ENCODE assay signal across 8 mouse cellular contexts in genomic region chr9:20898511-20899073, GRCm38 (mm10). TPM values are rescaled to one million over a fixed set of nuclear protein-coding genes. Genes with fewer than 3 reads are reported as not detected.
DNase-seq lines count a peak whose midpoint lies in the region; ATAC-seq lines count a peak whose summit lies in the region.

TSS of gene Eif3g (minus strand) at chr9:20898623.

- no peak within 1 kb of the TSS for H3K27ac ChIP-seq in intestine, embryonic 14.5 days (ENCODE audit: low read depth)
- peak within 1 kb of the TSS; percentile 92 for H3K27ac ChIP-seq in limb, embryonic 10.5 days
- H3K27ac ChIP-seq in midbrain, embryonic 12.5 days (replicated peaks), result peak within 1 kb of the TSS; percentile 11; the same call in 1 of the 2 replicates

- peak; percentile 83 for ATAC-seq in intestine, embryonic 14.5 days (replicated peaks; ENCODE audit: low FRiP score, low TSS enrichment, low read depth)
- ATAC-seq in midbrain, embryonic 12.5 days (ENCODE audit: low FRiP score, low read depth), result peak; percentile 86

- peaks cover 8% of the 10 kb centered on the region for H3K4me1 ChIP-seq in intestine, embryonic 14.5 days (replicated peaks; ENCODE audit: control insufficient read depth, insufficient read depth, low read length)
- peaks cover 25% of the 10 kb centered on the region for H3K4me1 ChIP-seq in limb, embryonic 10.5 days
- peaks cover 14% of the 10 kb centered on the region for H3K4me1 ChIP-seq in midbrain, embryonic 12.5 days

- H3K27me3 ChIP-seq in intestine, embryonic 14.5 days (replicated peaks; ENCODE audit: control insufficient read depth, insufficient read depth, low read length), result no peaks in the 10 kb centered on the region
- H3K27me3 ChIP-seq in limb, embryonic 10.5 days (ENCODE audit: low read depth, poor library complexity, severe bottlenecking), result no peaks in the 10 kb centered on the region
- H3K27me3 ChIP-seq in midbrain, embryonic 12.5 days, result no peaks in the 10 kb centered on the region

- peak within 1 kb of the TSS; percentile 85 for H3K9ac ChIP-seq in intestine, embryonic 14.5 days (ENCODE audit: low read length)
- H3K9ac ChIP-seq in midbrain, embryonic 12.5 days (replicated peaks), result peak within 1 kb of the TSS; percentile 89

- H3K4me3 ChIP-seq in intestine, embryonic 14.5 days (ENCODE audit: low read depth, low read length), result peak within 1 kb of the TSS; percentile 97
- peak within 1 kb of the TSS; percentile 97 for H3K4me3 ChIP-seq in limb, embryonic 10.5 days
- H3K4me3 ChIP-seq in midbrain, embryonic 12.5 days, result peak within 1 kb of the TSS; percentile 99

- peak within 1 kb of the TSS; percentile 98 for H3K4me2 ChIP-seq in intestine, embryonic 14.5 days (ENCODE audit: low read length)
- peak within 1 kb of the TSS; percentile 99 for H3K4me2 ChIP-seq in midbrain, embryonic 12.5 days (replicated peaks)

- H3K36me3 ChIP-seq in intestine, embryonic 14.5 days (ENCODE audit: control insufficient read depth, insufficient read depth, low read length), result peaks cover 38% of the 10 kb centered on the region
- peaks cover 42% of the 10 kb centered on the region for H3K36me3 ChIP-seq in limb, embryonic 10.5 days
- peaks cover 34% of the 10 kb centered on the region for H3K36me3 ChIP-seq in midbrain, embryonic 12.5 days

- DNase-seq in layer of hippocampus, adult 11-12 months (ENCODE audit: low spot score), result peak; percentile 85
- DNase-seq in layer of hippocampus, adult 9-10 months (ENCODE audit: low spot score), result no peak
- peak; percentile 91 for DNase-seq in embryo, embryonic 11 days
- DNase-seq in gastrocnemius, postnatal 25 days, result peak; percentile 80
- peak; percentile 89 for DNase-seq in intestine, embryonic 14.5 days (ENCODE audit: low spot score)
- peak; percentile 95 for DNase-seq in limb, embryonic 10.5 days (ENCODE audit: low spot score)
- peak; percentile 78 for DNase-seq in skeletal muscle tissue, adult 2 months (ENCODE audit: low read depth, low spot score)

- WGBS in intestine, embryonic 14.5 days, result 6% methylated on average over 34 of the region's 34 CpGs
- 8% methylated on average over 34 of the region's 34 CpGs for WGBS in limb, embryonic 10.5 days
- 6% methylated on average over 34 of the region's 34 CpGs for WGBS in midbrain, embryonic 12.5 days

- H3K9me3 ChIP-seq in intestine, embryonic 14.5 days (ENCODE audit: control insufficient read depth, low read length), result no peaks in the 10 kb centered on the region
- H3K9me3 ChIP-seq in limb, embryonic 10.5 days (replicated peaks), result no peaks in the 10 kb centered on the region
- no peaks in the 10 kb centered on the region for H3K9me3 ChIP-seq in midbrain, embryonic 12.5 days

RNA-seq across cellular contexts. Expression of gene Eif3g, which starts in this region (rescaled TPM):
- 100 to 1,000 TPM in 1 of 2 experiments, 10 to 100 TPM in 1; 90.9 to 101 TPM for total RNA-seq in gastrocnemius, postnatal 25 days (2021)
- polyA plus RNA-seq in intestine, embryonic 14.5 days (2014; fragmentation: Nextera tagmentation; extraction: Ambion mirVana), result 314 and 315 TPM in 2 replicates
- polyA plus RNA-seq in limb, embryonic 10.5 days (2016; fragmentation: Nextera tagmentation; extraction: Ambion mirVana), result 415 and 453 TPM in 2 replicates
- 298 and 321 TPM in 2 replicates for polyA plus RNA-seq in midbrain, embryonic 12.5 days (2016; fragmentation: Nextera tagmentation; extraction: Ambion mirVana)
